Mouse (Mus musculus): ENCODE measurements around the gene Cep128.

The Cep128 gene

GRCm38 (mm10) chr12:91312591-91312990, 71.6 kb downstream of the Cep128 start:
- no peak for DNase-seq (ENCODE audit: low read depth, low spot score)

DNA sequence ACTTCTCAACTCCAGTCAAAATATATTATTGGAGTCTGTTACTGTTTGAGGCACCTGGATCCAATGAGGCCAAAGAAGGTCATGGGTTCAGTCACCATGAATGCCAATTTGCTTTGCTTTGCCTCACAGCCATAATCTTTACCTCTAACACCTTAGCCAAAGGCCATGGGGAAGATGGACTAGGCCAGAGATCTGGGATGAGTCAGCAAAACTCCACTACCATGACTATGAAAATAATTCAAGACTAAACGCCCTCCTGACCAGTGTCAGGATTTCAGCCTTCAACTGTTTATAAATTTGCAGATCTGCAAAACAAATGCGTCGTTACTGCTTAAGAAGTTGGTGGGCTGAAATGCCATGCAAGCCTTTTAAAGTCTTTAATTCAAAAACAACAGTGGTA, 76.5 kb downstream of the Cep128 start:
- DNase-seq (ENCODE audit: low read depth, low spot score), result no peak

DNA sequence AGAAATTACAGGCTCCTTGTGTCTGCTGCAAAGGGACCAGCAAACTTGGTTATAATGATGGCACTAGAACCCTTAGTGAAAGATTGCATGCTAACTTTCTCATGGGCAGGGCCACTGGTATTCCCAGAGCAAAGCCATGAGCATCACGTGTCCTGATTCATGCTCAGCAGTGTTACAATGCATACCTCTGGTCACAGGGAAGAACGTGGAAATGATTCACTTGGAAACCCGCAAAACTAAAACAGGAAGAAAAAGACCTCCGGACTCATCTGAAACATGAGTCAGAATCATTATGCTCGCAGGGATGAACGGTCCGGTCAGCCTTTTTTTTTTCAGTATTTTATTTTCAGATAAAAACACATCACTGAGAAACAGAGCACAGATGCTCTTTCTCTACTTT, 78.4 kb downstream of the Cep128 start:
- no peak for DNase-seq (ENCODE audit: low read depth, low spot score)

GRCm38 (mm10) chr12:91305038-91305437, 79.2 kb downstream of the Cep128 start:
- no peak for DNase-seq (ENCODE audit: low read depth, low spot score)

- DNase-seq (ENCODE audit: low read depth, low spot score), result no peak
These were observed 85.5 kb downstream of the Cep128 start for GRCm38 (mm10) chr12:91298700-91299099.

DNA sequence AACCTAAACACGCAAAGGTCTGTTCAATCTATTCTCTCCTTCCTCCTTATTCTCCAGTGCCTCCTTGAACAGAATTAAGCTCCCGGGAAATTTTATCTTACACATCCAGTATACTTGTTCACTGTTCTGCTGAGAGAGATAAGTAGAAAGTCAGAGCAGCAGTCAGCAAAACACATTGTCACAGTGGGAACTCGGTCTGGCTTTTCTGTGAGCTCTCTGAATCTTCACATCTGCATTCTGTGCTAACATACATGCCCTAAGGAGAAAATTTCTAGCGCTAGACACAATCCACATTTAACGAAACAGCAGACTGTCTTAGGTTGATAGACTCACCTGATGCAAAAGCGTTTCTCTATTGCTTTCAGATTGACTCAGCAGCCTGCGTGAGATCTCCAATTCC, 88.3 kb downstream of the Cep128 start:
- DNase-seq (ENCODE audit: low read depth, low spot score), result peak; percentile 11

DNA sequence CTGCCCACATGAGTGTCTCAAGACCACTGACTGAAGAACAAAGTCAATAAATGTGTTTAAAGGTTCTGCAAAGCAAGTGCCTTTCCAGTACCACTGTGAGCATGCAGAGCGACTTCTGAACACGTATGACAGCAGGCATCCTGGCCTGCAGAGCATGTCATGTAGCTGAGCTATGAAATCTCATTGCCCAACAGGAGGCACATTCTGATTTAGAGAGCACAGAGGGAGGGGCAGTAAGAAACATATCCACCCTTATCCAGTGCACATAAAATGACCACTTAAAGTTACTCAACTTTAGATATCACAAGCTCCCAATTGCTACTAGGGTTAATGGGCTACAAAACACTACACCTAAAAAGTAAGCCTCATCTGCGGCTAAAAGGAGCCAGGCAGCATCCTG, 88.8 kb downstream of the Cep128 start:
- no peak for DNase-seq (ENCODE audit: low read depth, low spot score)

DNA sequence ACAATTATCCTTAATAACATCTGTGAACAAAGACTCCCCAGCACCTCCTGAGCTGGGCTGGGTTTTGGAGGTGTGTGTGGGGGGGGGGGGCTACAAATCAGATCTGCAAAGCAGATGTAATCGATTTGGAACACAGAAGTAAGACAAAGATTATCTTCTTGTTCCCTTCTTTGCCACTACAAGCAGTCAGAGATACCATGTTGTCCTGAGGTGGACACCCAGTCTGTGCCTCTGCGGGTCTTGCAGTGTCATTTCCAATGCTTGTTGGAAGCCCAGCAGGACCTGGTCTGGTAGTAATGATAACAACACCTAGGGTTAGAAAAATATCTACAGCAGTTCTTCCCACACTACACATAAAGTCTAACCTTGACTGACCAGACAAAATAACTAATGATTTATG, 110.3 kb downstream of the Cep128 start:
- DNase-seq (ENCODE audit: low read depth, low spot score), result no peak

DNA sequence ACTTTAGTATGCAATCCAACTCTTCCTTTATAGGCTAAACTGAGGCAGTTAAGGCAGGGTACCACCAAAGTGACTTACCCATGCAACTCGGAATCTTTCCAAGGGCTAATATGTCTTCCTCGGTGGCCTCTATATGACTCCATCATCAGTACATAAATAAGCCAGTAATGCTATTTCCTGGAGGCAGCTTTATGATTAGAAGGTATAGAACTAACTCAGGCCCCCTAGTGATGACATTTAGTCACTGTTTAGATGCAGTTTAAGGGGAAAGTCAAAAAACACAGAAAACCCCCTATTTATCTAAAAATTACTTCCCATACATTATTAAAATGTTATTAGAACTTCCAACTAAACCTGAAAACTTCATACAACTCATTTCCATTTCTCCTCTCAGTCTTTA, 114.6 kb downstream of the Cep128 start:
- DNase-seq (ENCODE audit: low read depth, low spot score), result no peak

- DNase-seq (ENCODE audit: low read depth, low spot score), result no peak
These were observed 115.2 kb downstream of the Cep128 start for GRCm38 (mm10) chr12:91268974-91269373.

DNA sequence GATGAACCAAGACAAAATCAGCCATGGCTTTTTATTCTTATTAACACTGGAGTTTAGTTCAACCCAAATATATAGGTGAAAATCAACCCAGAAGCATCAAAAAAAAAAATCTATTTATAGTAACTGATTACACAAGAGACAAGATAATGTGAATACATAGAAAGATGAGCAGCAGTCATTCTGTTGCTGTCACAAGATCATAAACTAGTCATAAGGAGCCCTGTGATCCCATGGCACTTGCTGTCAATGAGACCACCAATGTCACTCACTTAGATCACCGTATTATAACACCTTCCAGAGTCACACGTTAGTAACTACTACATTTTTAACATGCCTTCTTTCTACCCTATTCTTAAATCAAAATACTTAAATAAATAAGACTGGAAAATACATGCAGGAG, 118.2 kb downstream of the Cep128 start:
- DNase-seq (ENCODE audit: low read depth, low spot score), result no peak

DNA sequence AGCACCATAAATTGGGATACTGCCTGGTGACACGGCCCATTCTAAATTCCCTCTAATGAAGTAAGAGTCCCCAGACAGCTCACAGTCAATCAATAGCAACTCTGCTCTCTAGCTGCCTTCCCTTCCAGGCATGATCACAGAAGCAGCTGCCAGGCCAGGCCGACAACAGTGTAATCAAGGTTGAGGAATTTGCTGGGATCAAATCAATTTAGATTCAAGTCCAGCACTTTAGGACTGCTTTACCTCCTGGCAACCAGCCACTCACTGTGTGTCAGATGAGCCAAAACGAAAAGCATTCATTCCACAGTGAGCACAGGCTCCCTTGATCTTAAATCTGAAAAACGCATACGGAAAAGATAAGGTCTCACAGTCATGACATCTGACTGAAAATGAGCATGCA, 118.7 kb downstream of the Cep128 start:
- peak; percentile 33 for DNase-seq (ENCODE audit: low read depth, low spot score)

DNA sequence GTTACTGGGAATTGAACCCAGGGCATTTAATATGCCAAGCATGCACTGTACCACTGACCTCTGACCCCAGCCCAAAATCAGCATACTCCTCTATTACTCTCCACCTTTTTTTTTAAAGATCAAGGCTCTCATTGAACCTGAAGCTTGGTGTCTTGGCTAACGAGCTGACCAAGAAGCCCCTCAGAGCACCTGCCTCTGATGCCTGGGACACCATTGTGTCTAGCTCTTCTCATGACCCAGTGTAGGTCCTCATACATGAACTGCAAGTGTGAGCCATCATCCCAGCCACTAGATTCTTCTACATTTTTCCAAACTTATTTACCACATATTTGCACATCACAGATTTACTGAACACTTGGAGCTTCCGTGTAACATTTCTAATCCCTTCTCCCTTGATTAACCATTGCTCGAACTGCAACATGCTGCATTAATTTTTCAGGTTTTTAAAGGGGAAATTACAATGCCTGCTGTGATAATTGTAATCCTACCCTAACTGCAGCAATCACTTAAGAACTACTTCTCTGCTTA, 119.3 kb downstream of the Cep128 start:
- no peak for DNase-seq (ENCODE audit: low read depth, low spot score)

DNA sequence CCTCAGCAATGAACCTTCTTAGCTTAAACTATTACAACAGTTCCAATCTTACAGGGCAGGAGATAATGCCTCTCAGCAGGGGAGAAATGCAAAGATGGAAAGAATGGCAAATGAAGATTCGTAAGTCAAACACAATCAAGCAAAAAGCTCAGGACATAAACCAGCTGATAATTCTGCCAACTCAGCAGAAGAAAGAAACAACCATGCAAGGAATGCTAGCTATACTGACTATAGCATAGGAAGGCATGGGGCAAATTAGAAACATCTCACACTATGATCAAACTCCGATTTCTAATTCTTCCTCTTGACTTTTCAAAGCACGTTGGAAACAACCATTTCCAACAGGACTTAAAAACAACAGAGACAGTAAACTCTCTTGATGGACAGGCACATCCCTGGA, 120.5 kb downstream of the Cep128 start:
- no peak for DNase-seq (ENCODE audit: low read depth, low spot score)

DNA sequence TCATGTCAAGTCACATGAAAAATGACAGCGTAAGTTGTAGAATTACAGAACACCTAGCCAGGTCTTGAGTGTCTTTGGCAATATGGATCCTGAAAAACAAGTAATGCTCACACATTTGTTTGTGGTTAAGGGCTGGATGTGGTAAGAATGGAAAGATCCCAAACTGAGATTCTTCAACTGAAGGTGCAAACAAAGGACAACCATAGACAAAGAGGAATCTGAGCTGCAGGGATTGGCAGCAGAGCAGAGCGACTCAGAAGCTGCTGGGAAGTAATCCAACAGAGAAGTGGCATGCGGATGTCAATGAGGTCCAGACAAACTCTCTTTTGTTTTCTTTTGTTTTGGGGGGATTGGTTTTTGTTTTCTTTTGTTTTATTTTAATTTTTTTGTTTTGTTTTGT, 121.4 kb downstream of the Cep128 start:
- peak; percentile 63 for DNase-seq (ENCODE audit: low read depth, low spot score)

DNA sequence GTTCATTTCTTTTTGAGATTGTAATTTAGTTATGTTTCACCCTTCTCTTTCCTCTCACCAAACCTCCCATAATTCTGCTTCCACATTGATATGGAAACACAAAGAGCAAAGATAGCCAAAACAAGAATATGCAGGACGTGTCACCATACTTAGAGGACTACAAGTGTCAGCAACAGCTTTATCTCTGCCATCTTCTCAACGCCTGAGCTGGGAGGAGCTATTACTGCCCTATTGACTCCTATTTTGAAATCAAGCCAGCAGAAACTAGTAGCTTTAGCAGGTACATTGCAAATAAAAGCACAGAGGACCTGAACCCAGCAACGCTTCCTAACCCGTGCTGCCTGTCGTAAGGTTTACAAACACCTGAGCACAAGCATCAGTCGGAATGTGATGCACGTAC, 127.9 kb downstream of the Cep128 start:
- no peak for DNase-seq (ENCODE audit: low read depth, low spot score)

GRCm38 (mm10) chr12:91254831-91255230, 129.4 kb downstream of the Cep128 start:
- no peak for DNase-seq (ENCODE audit: low read depth, low spot score)

GRCm38 (mm10) chr12:91220609-91221008, 163.6 kb downstream of the Cep128 start:
- peak; percentile 31 for DNase-seq (ENCODE audit: low read depth, low spot score)

DNA sequence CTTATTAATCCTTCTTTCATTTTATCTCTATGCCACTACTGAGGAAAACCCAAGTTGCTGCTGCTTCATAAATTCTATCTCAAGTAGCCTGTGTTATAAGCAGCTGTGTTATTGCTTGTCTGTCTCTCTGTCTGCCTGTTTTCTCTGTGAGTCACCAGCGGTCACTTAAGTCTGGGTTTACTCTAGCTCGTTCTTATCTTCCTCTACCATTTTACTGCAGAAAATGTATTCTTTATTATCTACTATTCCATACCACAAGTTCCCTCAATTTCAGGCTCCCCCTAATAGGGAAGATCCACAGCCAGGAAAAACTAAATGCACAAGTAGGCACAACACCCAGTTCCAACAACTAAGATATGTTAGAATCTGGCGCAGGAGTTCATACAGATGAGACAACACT, 178.7 kb downstream of the Cep128 start:
- DNase-seq (ENCODE audit: low read depth, low spot score), result no peak

DNA sequence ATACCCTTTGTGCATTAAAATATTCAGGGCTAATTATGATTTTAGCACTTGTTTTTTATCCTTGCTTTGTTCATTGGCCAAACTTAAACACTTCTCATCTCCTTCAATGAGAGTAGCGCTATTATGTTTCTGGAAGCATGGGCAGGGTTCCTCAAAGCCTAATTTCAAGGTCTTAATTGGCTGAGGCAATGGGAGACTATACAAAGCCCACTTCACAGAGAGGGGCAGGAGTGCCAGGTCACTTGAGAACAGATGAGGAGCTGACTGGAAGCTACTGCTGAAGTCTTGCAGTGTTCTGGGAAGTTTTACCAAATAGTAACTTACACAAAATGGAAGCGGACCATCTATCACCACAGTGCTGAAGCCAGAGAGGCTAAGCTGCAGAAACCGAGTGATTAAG, 179.9 kb downstream of the Cep128 start:
- no peak for DNase-seq (ENCODE audit: low read depth, low spot score)

- no peak for DNase-seq (ENCODE audit: low read depth, low spot score)
These were observed 181.7 kb downstream of the Cep128 start for GRCm38 (mm10) chr12:91202496-91202895.

DNA sequence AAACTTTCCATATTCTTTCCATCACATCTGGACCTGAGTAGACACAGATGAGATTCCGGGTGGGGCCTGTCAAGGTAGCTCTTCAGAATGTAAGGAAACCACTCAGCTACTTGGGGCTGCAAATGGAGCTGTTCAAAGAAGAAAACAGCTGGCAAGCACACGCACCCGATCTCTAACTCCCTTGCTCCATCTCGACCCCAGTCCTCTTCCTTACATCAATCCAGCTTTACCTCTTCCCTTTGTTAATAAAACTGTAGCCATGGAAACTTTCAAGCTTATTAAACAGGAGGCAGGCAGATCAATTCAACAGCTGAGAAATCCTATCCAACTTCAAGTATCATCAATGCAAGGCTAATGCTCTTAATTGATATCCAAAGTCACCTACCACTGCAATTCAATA, 195.1 kb downstream of the Cep128 start:
- no peak for DNase-seq (ENCODE audit: low read depth, low spot score)

GRCm38 (mm10) chr12:91185564-91185963, 198.6 kb downstream of the Cep128 start:
- DNase-seq (ENCODE audit: low read depth, low spot score), result no peak

GRCm38 (mm10) chr12:91184616-91185015, 199.6 kb downstream of the Cep128 start:
- DNase-seq (ENCODE audit: low read depth, low spot score), result no peak

DNA sequence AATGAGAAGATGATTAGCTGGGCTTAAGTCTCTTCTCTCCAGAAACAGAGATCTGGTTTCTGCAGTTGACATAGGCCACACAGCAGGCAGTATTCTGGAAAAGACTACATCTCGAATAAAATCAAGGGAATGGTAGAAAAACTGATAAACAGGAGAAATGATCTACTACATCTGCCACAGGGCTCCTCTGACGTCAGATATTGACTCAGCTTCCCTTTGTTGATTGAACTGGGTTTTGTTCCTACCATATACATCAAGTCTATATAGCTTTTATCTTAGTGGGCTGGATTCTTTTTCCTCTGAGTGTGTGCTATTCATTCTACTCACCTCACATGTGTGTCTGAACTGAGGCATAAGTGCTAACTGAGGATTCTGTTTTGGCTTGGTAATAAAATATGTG, 200.3 kb downstream of the Cep128 start:
- DNase-seq (ENCODE audit: low read depth, low spot score), result no peak
